Mouse (Mus musculus) lung, adult 18-20 months (tissue): ENCODE data around the gene Efnb1.
A peak's percentile ranks its signal among the peaks of the same experiment; 100 is the strongest.

Source experiments
- DNase-seq, 2 experiments: peaks; one replicate each; pipeline ENCODE4 v3.0.0; 2022; ENCODE audit warnings: mixed read lengths in 2 of 2

Efnb1 gene

DNA sequence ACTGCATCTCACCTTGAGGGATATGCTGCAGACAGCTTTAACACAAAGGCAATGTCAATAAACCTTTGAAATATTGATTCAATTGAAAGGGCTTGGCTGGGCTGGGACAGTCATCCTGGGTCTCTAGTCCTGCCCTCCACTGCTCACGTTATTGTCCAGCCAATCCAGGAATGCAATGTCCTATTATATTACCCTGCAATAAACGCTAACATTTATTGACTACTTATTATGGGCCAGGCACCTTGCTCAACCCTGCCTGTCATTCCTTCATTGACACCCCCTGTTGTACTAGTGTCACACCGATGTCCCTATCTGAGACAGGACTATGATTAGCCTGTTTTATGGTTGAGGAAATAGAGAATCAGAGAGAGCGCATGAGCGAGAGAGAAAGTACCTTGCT is 18.4 kb downstream of the Efnb1 start:
- no peak for DNase-seq

GRCm38 (mm10) chrX:99159020-99159419 is 23.1 kb downstream of the Efnb1 start:
- peak in 1 of 2 experiments; percentile 26 for DNase-seq

- DNase-seq = no peak
Measured at GRCm38 (mm10) chrX:99164111-99164510, 28.2 kb downstream of the Efnb1 start.

- DNase-seq = no peak
Measured at GRCm38 (mm10) chrX:99164855-99165368, 29.0 kb downstream of the Efnb1 start.

GRCm38 (mm10) chrX:99167014-99167413 is 31.1 kb downstream of the Efnb1 start:
- DNase-seq = peak in 1 of 2 experiments; percentile 21

DNA sequence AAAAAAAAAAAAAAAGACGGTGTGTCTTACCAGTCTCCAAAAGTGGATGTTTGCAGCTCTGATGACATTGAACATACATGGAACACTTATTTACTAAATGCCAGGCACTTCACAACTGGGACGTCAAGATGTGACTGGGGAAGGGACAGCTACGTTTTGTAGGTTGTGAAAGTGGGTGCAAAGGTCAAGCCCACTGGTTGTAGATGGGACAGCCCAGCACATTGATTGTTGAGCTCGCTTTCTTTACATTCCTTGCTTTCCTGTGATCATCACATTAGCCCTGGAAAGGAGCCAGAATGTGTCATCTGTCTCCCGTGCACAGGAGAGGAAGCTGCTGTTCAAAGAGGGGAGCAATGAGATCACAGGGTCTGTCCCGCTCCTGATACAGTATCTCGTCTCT is 31.6 kb downstream of the Efnb1 start:
- no peak for DNase-seq

DNA sequence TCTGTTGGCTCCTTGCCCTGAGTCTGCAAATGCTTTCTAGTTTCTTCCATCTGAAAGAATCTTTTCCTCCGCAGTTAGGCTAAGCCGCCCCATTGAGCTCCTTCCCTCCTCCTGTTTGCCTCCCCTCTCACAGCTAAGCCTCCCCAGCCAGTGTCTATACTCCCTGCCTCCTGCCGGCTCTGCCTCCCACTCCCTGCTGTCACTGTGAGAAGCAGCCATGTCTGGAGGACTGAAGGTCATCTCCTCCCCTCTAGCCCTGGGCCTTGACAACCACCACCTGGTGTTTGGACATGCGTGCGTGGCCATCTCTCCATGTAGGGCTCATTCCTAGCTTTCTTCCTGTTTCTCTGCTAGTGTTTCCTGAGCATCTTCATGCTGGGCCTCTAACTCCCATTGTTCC is 36.4 kb downstream of the Efnb1 start:
- peak in 1 of 2 experiments; percentile 12 for DNase-seq

- no peak for DNase-seq
Measured at GRCm38 (mm10) chrX:99185081-99185596, 49.2 kb downstream of the Efnb1 start.

DNA sequence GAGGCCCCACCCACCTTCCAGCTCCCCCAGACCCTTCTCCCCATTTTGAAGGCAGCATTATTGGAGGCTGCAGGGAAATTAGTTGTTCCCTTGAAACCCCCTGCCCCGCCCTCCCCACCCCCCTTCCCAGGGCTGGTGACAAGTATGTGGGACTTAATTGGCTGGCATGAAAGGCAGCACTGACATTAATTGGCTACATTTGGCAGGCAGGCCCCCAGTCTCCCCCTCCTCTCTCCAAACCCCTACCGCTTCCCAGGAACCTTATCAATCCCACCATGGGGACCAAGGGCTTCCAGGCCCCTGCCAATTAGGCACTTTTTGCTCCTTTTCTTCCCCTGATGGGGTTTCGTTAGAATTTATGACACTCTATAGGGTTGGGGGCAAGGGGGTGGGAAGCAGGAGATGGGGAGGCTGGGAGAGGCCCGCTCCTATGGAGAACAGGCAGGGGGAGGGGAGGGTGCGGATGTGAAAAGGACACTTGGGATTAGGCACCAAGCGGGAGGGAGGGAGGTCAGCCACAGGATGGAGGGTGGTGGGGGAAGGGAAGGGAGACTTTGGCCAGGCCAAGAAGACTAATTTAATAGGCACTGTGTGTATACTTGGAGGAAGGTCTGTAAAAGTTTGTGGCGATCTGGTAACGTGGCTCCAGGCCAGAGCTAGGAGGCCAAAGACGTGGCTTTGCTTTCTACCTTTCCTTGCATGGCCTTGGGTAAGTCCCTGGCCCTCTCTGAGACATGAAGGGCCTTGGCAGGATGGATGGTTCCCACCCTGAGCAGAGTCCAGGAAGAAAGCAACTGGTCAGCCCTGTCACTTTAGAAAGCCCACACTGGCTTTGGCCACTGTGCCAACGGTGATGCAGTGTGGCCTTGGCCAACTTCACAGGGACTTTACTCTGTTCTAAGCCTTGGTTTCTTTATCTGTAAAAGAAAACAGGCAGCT is 50.8 kb downstream of the Efnb1 start:
- DNase-seq = no peak

GRCm38 (mm10) chrX:99191441-99192087 is 55.6 kb downstream of the Efnb1 start:
- DNase-seq = no peak

GRCm38 (mm10) chrX:99196910-99197309 is 61.0 kb downstream of the Efnb1 start:
- DNase-seq = no peak

DNA sequence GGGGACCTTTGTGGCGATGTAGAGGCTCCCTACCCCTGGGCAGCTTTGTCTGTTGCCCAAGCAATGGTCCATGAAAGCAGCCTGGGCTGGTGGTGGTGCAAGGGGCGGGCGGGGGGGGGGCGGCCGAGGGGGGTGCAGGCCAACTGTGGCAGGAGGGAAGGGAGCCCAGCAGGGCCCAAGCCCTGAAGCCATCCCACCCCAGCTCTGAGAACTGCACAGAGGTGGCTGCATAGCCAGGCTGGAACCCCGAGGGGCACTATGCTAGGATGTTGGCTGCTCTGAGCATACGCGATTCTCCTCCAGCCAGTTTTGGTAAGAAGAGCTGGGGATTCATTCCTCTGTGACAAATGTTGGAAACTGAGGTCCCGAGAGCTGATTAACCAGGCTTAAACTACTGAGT is 62.6 kb downstream of the Efnb1 start:
- DNase-seq = no peak
